Mouse (Mus musculus) hindbrain, embryonic 12.5 days (tissue): ENCODE measurements around the gene Pxdn. TPM values are rescaled to one million over a fixed set of nuclear protein-coding genes. Genes with fewer than 3 reads are reported as not detected.

Experiments
- ATAC-seq: fragments of 200-750 bp; cut with Nextera tagmentation; 2 replicates; pipeline ENCODE4 v1.8.0; 2017; ENCODE audit warnings: moderate TSS enrichment; ENCODE audit not compliant: low FRiP score
- H3K27ac ChIP-seq: fragments of 300-500 bp; sonication (generic); 2 replicates; pipeline ENCODE4 v1.5.1; 2016; ENCODE audit warnings: mild to moderate bottlenecking
- H3K27me3 ChIP-seq: fragments of 300-500 bp; sonication (generic); 2 replicates; pipeline ENCODE4 v1.6.1; 2016; ENCODE audit warnings: mild to moderate bottlenecking
- H3K36me3 ChIP-seq: fragments of 300-500 bp; sonication (generic); 2 replicates; pipeline ENCODE4 v1.6.1; 2016; ENCODE audit warnings: mild to moderate bottlenecking
- H3K4me1 ChIP-seq: fragments of 300-500 bp; sonication (generic); 2 replicates; pipeline ENCODE4 v1.6.1; 2016
- H3K4me2 ChIP-seq: fragments of 300-500 bp; sonication (generic); replicated peaks from 2 replicates; pipeline ENCODE4 v1.6.1; 2016; ENCODE audit warnings: mild to moderate bottlenecking
- H3K4me3 ChIP-seq: fragments of 300-500 bp; sonication (generic); 2 replicates; pipeline ENCODE4 v1.5.1; 2016; ENCODE audit warnings: mild to moderate bottlenecking
- H3K9ac ChIP-seq: fragments of 300-500 bp; sonication (generic); 2 replicates; pipeline ENCODE4 v1.6.1; 2016; ENCODE audit warnings: mild to moderate bottlenecking, moderate library complexity
- H3K9me3 ChIP-seq: fragments of 300-500 bp; sonication (generic); replicated peaks from 2 replicates; pipeline ENCODE4 v1.6.1; 2016; ENCODE audit warnings: mild to moderate bottlenecking
- WGBS: fragments of 180-500 bp; shearing (Covaris S2); methylation state at CpG from one replicate; pipeline ENCODE4 v1.1.7; 2016; 5-methylcytosine and 5-hydroxymethylcytosine counted together
- polyA plus RNA-seq: library from polyadenylated mRNA; unstranded; fragments of >200 nt; fragmentation: Nextera tagmentation; extraction: Ambion mirVana; gene quantifications from 2 replicates; pipeline ENCODE4 v1.2.1, GENCODE M21; 2016

The Pxdn gene
- polyA plus RNA-seq, 1 experiment from 2014 or later, result 93.8 TPM

- Histone ChIP-seq H3K4me1 (peaks cover 3% of the 10 kb centered on the region; the same call in 1 of the 2 replicates), H3K9me3 (no peaks in the 10 kb centered on the region), H3K4me2 (no peak overlapping the region), H3K4me3 (no peak overlapping the region), H3K27me3 (no peaks in the 10 kb centered on the region), H3K27ac (0 out of 2 replicates have a peak overlapping the region, but pooled peaks have one; percentile 26), H3K36me3 (peaks cover 87% of the 10 kb centered on the region), H3K9ac (no peak overlapping the region)
- peak; percentile 73; the same call in 1 of the 2 replicates for ATAC-seq
- 67% methylated on average over 14 of the region's 14 CpGs for WGBS
Measured at GRCm38 (mm10) chr12:30003680-30004364, 66.4 kb downstream of the Pxdn start.

GRCm38 (mm10) chr12:30004365-30004723 lies 66.9 kb downstream of the Pxdn start:
- WGBS, result 71% methylated on average over 5 of the region's 5 CpGs
- H3K36me3 ChIP-seq, result peaks cover 85% of the 10 kb centered on the region
- no peak for ATAC-seq
- H3K27me3 ChIP-seq, result no peaks in the 10 kb centered on the region
- H3K4me3 ChIP-seq, result no peak overlapping the region
- no peaks in the 10 kb centered on the region for H3K9me3 ChIP-seq
- no peak overlapping the region for H3K9ac ChIP-seq
- H3K27ac ChIP-seq, result peak overlapping the region; percentile 25
- peaks cover 3% of the 10 kb centered on the region; the same call in 1 of the 2 replicates for H3K4me1 ChIP-seq
- no peak overlapping the region for H3K4me2 ChIP-seq

DNA sequence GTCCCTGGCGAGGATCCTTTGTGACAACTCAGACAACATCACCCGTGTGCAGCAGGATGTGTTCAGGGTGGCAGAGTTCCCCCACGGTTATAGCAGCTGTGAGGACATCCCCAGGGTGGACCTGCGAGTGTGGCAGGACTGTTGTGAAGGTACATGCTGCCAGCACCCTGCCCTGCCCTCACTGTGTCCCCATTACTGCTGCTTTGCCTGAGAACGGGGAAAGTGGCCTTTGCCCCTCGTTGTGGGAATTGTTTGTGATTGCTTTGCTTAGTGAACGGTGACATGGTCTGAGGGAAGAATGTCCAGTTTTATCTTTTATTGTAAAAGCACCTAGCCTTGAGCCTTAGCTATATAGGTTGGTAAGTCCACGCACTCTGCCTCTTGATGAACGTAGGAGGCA lies 69.2 kb downstream of the Pxdn start:
- H3K27me3 ChIP-seq, result no peaks in the 10 kb centered on the region
- H3K9me3 ChIP-seq, result no peaks in the 10 kb centered on the region
- H3K4me1 ChIP-seq, result peaks cover 3% of the 10 kb centered on the region; the same call in 1 of the 2 replicates
- no peak overlapping the region for H3K27ac ChIP-seq
- H3K4me2 ChIP-seq, result no peak overlapping the region
- peaks cover 78% of the 10 kb centered on the region for H3K36me3 ChIP-seq
- H3K4me3 ChIP-seq, result no peak overlapping the region
- WGBS, result 83% methylated on average over 9 of the region's 9 CpGs
- no peak for ATAC-seq
- H3K9ac ChIP-seq, result no peak overlapping the region

DNA sequence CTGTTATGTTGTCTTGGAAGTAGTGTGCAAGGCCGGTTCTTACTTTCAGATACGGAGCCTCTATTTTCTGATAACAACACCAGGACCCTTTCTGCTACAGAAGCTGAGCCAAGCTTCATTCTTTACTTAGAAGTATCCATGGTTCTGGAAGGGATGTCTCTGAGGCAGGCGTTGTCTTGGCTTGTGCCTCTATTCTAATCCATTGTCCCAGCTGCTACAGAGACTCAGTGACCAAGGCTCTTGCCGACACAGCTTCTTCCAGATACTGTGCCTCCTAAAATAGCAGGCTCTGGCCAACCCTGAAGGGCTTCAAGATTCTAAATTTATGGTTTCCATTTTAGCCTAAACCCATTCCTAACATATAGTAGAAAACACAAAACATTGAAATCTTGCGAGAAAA lies 71.3 kb downstream of the Pxdn start:
- no peak for ATAC-seq
- no peaks in the 10 kb centered on the region for H3K27me3 ChIP-seq

DNA sequence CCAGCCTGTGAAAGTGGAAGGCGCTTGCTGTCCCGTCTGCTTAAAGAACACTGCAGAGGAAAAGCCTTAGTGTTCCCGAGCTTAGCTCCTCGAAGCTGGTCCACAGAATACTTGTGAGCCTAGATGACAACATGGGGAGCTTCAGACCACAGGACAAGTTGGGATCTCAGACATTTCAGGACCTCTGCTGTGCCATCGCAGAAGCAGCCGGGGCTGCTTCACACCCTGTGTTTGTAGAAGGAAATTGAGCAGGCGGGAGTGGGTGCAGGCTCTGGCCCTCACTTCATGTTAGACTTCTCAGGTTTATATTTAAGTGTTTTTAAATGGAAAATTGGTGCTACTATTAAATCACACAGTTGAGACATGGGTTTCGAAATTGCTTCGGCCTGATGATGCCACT lies 78.1 kb downstream of the Pxdn start:
- no peak for ATAC-seq
- Histone ChIP-seq H3K27ac (no peak overlapping the region), H3K4me3 (no peak overlapping the region), H3K4me1 (0 out of 2 replicates have a peak, but pooled peaks cover 2% of the 10 kb centered on the region), H3K36me3 (peaks cover 66% of the 10 kb centered on the region), H3K9ac (no peak overlapping the region), H3K27me3 (no peaks in the 10 kb centered on the region), H3K4me2 (no peak overlapping the region), H3K9me3 (no peaks in the 10 kb centered on the region)
- WGBS, result 89% methylated on average over 9 of the region's 9 CpGs

More for the DNA sequence above, 71.3 kb downstream of the Pxdn start:
- H3K4me1 ChIP-seq, result peaks cover 3% of the 10 kb centered on the region; the same call in 1 of the 2 replicates
- WGBS, result 91% methylated on average over 5 of the region's 5 CpGs
- no peak overlapping the region for H3K27ac ChIP-seq
- H3K36me3 ChIP-seq, result peaks cover 78% of the 10 kb centered on the region
- H3K9ac ChIP-seq, result no peak overlapping the region
- no peak overlapping the region for H3K4me3 ChIP-seq
- H3K4me2 ChIP-seq, result no peak overlapping the region
- no peaks in the 10 kb centered on the region for H3K9me3 ChIP-seq

DNA sequence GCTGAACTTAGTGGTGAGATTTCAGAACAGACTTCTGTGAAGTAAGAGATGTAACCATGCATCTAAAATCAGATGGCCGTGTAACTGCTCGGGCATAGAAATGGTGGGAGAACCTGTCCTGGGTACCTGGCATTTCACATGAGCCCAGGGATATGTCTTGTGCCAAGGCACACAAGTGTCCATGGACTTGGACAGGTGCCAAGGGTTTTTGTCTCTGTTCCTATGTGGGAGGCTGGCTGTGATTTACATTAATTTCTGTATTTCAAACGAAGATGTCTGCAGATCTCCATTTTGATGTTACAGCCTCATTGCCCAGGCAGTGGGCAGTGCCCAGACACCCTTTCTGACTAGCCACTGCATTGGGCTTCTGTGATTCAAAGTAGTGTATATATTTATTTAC lies 79.7 kb downstream of the Pxdn start:
- no peak overlapping the region for H3K9ac ChIP-seq
- H3K9me3 ChIP-seq, result no peaks in the 10 kb centered on the region
- no peak overlapping the region for H3K4me3 ChIP-seq
- H3K4me1 ChIP-seq, result 0 out of 2 replicates have a peak, but pooled peaks cover 2% of the 10 kb centered on the region
- no peak for ATAC-seq
- WGBS, result 90% methylated on average over 3 of the region's 3 CpGs
- no peak overlapping the region for H3K4me2 ChIP-seq
- peaks cover 51% of the 10 kb centered on the region for H3K36me3 ChIP-seq
- H3K27ac ChIP-seq, result no peak overlapping the region
- no peaks in the 10 kb centered on the region for H3K27me3 ChIP-seq

DNA sequence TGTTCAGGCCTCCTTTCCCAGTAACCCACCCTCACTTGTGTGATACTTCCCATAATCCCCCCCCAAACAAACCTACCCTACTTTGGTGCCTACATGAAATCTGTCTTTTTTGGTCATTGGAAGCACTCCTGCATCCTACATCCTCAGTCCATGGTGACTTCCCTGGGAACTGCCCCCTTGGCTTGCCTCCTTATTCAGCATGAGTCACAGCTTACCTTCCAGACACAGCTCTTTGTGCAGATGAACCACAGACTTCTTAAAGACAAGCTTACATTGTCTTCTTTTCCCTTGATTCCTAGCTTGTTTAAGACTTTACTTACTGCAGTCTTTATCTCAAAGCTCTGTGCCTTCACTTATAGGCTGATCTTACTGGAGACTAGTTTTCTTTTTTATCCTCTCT lies 83.0 kb downstream of the Pxdn start:
- ATAC-seq, result no peak
- Histone ChIP-seq H3K27me3 (no peaks in the 10 kb centered on the region), H3K4me2 (no peak overlapping the region), H3K9me3 (no peaks in the 10 kb centered on the region), H3K4me3 (no peak overlapping the region), H3K9ac (no peak overlapping the region), H3K27ac (no peak overlapping the region), H3K36me3 (peaks cover 27% of the 10 kb centered on the region), H3K4me1 (0 out of 2 replicates have a peak, but pooled peaks cover 2% of the 10 kb centered on the region)

DNA sequence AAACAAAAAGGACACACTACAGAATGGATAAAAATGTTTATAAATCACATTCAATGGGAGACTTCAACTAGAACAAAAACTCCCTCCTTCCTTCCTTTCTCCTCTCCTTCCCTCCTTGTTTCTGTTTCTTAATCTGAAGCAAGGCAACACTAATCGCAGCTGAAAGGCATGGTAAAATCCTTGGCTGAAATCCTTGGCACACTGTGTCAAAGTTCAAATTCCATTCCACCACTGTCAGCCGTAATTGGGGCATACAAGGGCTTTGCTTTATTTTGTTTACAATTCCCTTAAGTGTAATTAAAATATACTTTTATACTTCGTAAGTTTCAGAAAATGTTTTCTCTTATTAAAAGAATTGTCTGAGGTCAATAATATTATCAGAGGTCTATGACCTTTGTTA lies 86.1 kb downstream of the Pxdn start:
- 46% methylated on average over 3 of the region's 3 CpGs for WGBS
- H3K9ac ChIP-seq, result no peak overlapping the region
- no peaks in the 10 kb centered on the region for H3K27me3 ChIP-seq
- no peak overlapping the region for H3K4me2 ChIP-seq
- H3K4me3 ChIP-seq, result no peak overlapping the region
- H3K27ac ChIP-seq, result no peak overlapping the region
- no peaks in the 10 kb centered on the region for H3K9me3 ChIP-seq
- peaks cover 10% of the 10 kb centered on the region; the same call in 1 of the 2 replicates for H3K36me3 ChIP-seq
- H3K4me1 ChIP-seq, result no peaks in the 10 kb centered on the region
- ATAC-seq, result no peak

DNA sequence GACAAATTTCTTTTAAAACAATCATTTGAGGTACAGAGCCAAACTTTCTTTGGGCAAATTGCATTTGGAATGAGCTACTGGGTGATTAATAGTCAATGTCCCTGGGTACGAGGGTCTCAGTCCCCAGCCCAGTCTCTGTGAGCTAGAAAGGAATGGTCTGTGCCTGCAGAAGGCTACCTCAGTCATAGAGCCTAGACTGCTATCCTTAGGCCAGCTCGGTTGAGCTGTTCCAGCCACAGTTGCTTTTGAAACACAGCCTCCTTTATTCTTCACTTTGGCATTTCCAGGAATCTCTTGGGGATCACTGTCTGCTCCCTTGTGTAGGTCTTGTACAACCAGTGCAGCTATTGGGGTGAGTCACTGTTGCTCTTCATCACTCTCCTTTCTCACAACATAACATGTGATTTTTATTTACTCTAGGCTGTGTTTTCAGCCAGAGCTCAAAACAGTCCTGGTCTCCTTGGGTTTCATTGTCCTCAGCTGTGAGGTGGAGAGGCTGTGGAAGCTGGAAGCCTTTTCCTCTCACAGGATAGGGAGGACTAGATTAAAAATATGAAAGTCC lies 86.9 kb downstream of the Pxdn start:
- Histone ChIP-seq H3K27me3 (no peaks in the 10 kb centered on the region), H3K9ac (no peak overlapping the region), H3K4me3 (no peak overlapping the region), H3K27ac (no peak overlapping the region), H3K4me1 (no peaks in the 10 kb centered on the region), H3K36me3 (peaks cover 10% of the 10 kb centered on the region; the same call in 1 of the 2 replicates), H3K4me2 (no peak overlapping the region), H3K9me3 (no peaks in the 10 kb centered on the region)
- ATAC-seq, result no peak
- WGBS, result 70% methylated on average over 2 of the region's 2 CpGs

- H3K9ac ChIP-seq, result no peak overlapping the region
Measured at GRCm38 (mm10) chr12:30027721-30028340, 90.4 kb downstream of the Pxdn start.

DNA sequence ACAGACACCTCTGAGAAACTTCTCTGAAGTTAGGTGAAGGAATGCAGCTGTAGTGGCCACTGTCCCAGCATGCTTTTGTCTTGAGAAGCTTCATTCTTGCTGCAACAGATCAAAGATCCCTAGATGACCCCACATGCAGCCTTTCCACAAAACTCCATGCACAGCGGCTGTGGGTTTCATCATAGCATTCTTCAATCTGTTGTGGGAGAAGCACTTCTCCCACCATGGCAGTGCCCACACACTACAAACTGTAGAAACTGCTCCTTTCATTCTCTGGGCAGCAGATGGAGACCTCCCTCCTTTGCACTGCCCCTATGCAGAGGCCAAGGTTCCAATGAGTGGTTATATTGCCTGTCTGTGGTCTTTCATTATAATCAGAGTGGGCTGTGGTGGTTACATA lies 91.7 kb downstream of the Pxdn start:
- Histone ChIP-seq H3K4me2 (no peak overlapping the region), H3K27ac (no peak overlapping the region), H3K4me1 (no peaks in the 10 kb centered on the region), H3K36me3 (no peaks in the 10 kb centered on the region), H3K4me3 (no peak overlapping the region), H3K9ac (no peak overlapping the region), H3K9me3 (no peaks in the 10 kb centered on the region), H3K27me3 (no peaks in the 10 kb centered on the region)
- 86% methylated on average over 1 of the region's 1 CpGs for WGBS
- no peak for ATAC-seq

More at GRCm38 (mm10) chr12:30027721-30028340, 90.4 kb downstream of the Pxdn start:
- no peak overlapping the region for H3K4me2 ChIP-seq
- H3K4me1 ChIP-seq, result no peaks in the 10 kb centered on the region
- H3K4me3 ChIP-seq, result no peak overlapping the region
- ATAC-seq, result no peak
- H3K27me3 ChIP-seq, result no peaks in the 10 kb centered on the region
- H3K27ac ChIP-seq, result no peak overlapping the region
- peaks cover 2% of the 10 kb centered on the region; the same call in 1 of the 2 replicates for H3K36me3 ChIP-seq
- 80% methylated on average over 3 of the region's 3 CpGs for WGBS
- H3K9me3 ChIP-seq, result no peaks in the 10 kb centered on the region

- Histone ChIP-seq H3K4me3 (no peak overlapping the region), H3K4me2 (no peak overlapping the region), H3K9me3 (no peaks in the 10 kb centered on the region), H3K27ac (no peak overlapping the region), H3K36me3 (no peaks in the 10 kb centered on the region), H3K9ac (no peak overlapping the region), H3K4me1 (peaks cover 3% of the 10 kb centered on the region), H3K27me3 (no peaks in the 10 kb centered on the region)
- 70% methylated on average over 5 of the region's 5 CpGs for WGBS
- ATAC-seq, result no peak
Measured at GRCm38 (mm10) chr12:30030571-30030970, 93.2 kb downstream of the Pxdn start.
